Mouse (Mus musculus): ENCODE measurements at regions not wholly inside any gene's neighbourhood (a gene's known extent, or its start where the extent isn't known, plus 50 kb on each side); places are given as distances from the start of the nearest gene placed in this dataset.

DNA sequence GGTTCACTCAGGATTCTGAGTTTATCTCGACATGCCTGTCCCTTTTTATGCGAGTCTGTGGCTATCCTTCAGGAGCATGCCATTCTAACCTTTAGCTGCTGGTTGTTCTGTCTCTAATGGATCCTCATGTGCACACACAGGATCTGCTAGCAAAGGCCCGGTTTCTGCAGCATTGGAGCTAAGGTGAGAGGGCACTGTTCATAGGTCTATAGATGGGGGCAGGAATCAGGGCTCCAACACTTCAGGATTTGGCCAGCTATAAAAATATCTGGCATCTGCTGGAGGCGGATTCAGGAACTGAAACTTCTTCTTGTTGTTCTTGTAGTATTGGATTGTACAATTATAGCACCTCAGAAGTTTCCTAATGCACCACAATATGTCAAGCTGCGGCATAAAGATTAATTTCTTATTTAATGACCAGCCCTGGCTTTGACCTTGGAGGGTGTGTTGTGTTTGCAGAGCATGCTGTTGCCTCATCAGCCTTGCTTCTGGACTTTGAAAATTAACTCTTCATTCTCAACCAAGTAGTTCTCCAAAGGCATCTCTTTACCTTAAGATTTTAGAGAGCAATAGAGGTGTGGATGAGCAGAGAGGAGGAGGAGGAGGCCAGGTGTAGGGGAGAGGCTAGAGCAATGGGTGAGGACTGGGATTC is 104.4 kb upstream of the Shh start:
- no peak for TF ChIP-seq CTCF (IDR thresholded peaks at IDR 0.05; ENCODE audit: low read depth, low read length)
- no peak for TF ChIP-seq EP300 (IDR thresholded peaks at IDR 0.05; ENCODE audit: insufficient read depth, low read depth, low read length)

Measured in ES-Bruce4 (cell line).